Mouse (Mus musculus) splenic B cell, adult 2 months (primary cell): ENCODE results near the gene Vmn1r12.
"Not testable (repeated sequence)": the region's sequence is repeated elsewhere in the genome, so short reads cannot be mapped to it uniquely, and the experiment has no call there.

Experiments
- DNase-seq: peaks from one replicate; pipeline ENCODE4 v3.0.0-alpha.2; 2011; ENCODE audit warnings: low read depth, low spot score
- H3K27me3 ChIP-seq: 2 replicates; pipeline ENCODE4 v1.6.1; 2012; ENCODE audit warnings: mild to moderate bottlenecking, low read length, moderate library complexity, mixed read lengths; ENCODE audit not compliant: control insufficient read depth, poor library complexity, insufficient read depth, severe bottlenecking
- H3K36me3 ChIP-seq: 2 replicates; pipeline ENCODE4 v1.6.1; 2012; ENCODE audit warnings: mild to moderate bottlenecking, low read length, moderate library complexity, mixed read lengths; ENCODE audit not compliant: control insufficient read depth, poor library complexity, insufficient read depth, severe bottlenecking

Gene Vmn1r12

GRCm38 (mm10) chr6:57156619-57157018 is at the start of gene Vmn1r12:
Gene Vmn1r12 (plus strand): TSS chr6:57156919.
- Histone ChIP-seq H3K27me3 (no peaks in the 10 kb centered on the region), H3K36me3 (no peaks in the 10 kb centered on the region)
- DNase-seq: no peak

- DNase-seq: no peak
These were observed 47.6 kb upstream of the Vmn1r12 start, which contains the start of gene Vmn1r10 for GRCm38 (mm10) chr6:57109154-57109553. Gene Vmn1r10 (plus strand): TSS chr6:57109454.

GRCm38 (mm10) chr6:57133155-57133554 is 23.6 kb upstream of the Vmn1r12 start, which contains the start of gene Vmn1r11:
Gene Vmn1r11 (plus strand): TSS chr6:57133455.
- no peak for DNase-seq
- H3K36me3 ChIP-seq: no peaks in the 10 kb centered on the region
- no peaks in the 10 kb centered on the region for H3K27me3 ChIP-seq

More at GRCm38 (mm10) chr6:57109154-57109553, 47.6 kb upstream of the Vmn1r12 start, which contains the start of gene Vmn1r10:
- H3K36me3 ChIP-seq: no peaks in the 10 kb centered on the region
- no peaks in the 10 kb centered on the region for H3K27me3 ChIP-seq

GRCm38 (mm10) chr6:57190016-57190415 is 33.3 kb downstream of the Vmn1r12 start:
- H3K36me3 ChIP-seq, H3K27me3 ChIP-seq, DNase-seq: not testable (repeated sequence)

- not testable (repeated sequence) for H3K36me3 ChIP-seq, H3K27me3 ChIP-seq, DNase-seq
These were observed 46.3 kb downstream of the Vmn1r12 start, which contains the start of gene Vmn1r13 for GRCm38 (mm10) chr6:57202990-57203389. Gene Vmn1r13 (plus strand): TSS chr6:57203290.
